Mouse (Mus musculus): ENCODE measurements around the gene Oas3. TPM values are rescaled to one million over a fixed set of nuclear protein-coding genes. Genes with fewer than 3 reads are reported as not detected.
A peak's percentile ranks its signal among the peaks of the same experiment; 100 is the strongest.
"Not testable (repeated sequence)": the region's sequence is repeated elsewhere in the genome, so short reads cannot be mapped to it uniquely, and the experiment has no call there.

Gene Oas3
- polyA plus RNA-seq, 1 experiment from 2014 or later: 0.20 TPM

- WGBS: 80% methylated on average over 5 of the region's 5 CpGs
Observed at GRCm38 (mm10) chr5:120798147-120798546, 20.7 kb upstream of the Oas3 start.

GRCm38 (mm10) chr5:120795480-120796034 lies 18.1 kb upstream of the Oas3 start, which contains the start of gene Oas1e:
Oas1e (minus strand) TSS chr5:120795530.
- H3K9ac ChIP-seq (ENCODE audit: low read length); DNase-seq (ENCODE audit: low spot score, missing footprints); H3K4me1 ChIP-seq (ENCODE audit: control insufficient read depth, insufficient read depth, low read length); H3K4me3 ChIP-seq (ENCODE audit: low read depth, low read length); H3K36me3 ChIP-seq (ENCODE audit: control insufficient read depth, insufficient read depth, low read length); H3K4me2 ChIP-seq; H3K27ac ChIP-seq (ENCODE audit: low read depth, low read length); H3K9me3 ChIP-seq (ENCODE audit: control insufficient read depth, low read length); ATAC-seq (ENCODE audit: low FRiP score); H3K27me3 ChIP-seq (ENCODE audit: control insufficient read depth, insufficient read depth, low read length): not testable (repeated sequence)
- 72% methylated on average over 9 of the region's 9 CpGs for WGBS

More at GRCm38 (mm10) chr5:120798147-120798546, 20.7 kb upstream of the Oas3 start:
- H3K4me3 ChIP-seq (ENCODE audit: low read depth, low read length); H3K27ac ChIP-seq (ENCODE audit: low read depth, low read length); H3K4me2 ChIP-seq; H3K9ac ChIP-seq (ENCODE audit: low read length); DNase-seq (ENCODE audit: low spot score, missing footprints); H3K9me3 ChIP-seq (ENCODE audit: control insufficient read depth, low read length); H3K4me1 ChIP-seq (ENCODE audit: control insufficient read depth, insufficient read depth, low read length); H3K27me3 ChIP-seq (ENCODE audit: control insufficient read depth, insufficient read depth, low read length); ATAC-seq (ENCODE audit: low FRiP score); H3K36me3 ChIP-seq (ENCODE audit: control insufficient read depth, insufficient read depth, low read length): not testable (repeated sequence)

DNA sequence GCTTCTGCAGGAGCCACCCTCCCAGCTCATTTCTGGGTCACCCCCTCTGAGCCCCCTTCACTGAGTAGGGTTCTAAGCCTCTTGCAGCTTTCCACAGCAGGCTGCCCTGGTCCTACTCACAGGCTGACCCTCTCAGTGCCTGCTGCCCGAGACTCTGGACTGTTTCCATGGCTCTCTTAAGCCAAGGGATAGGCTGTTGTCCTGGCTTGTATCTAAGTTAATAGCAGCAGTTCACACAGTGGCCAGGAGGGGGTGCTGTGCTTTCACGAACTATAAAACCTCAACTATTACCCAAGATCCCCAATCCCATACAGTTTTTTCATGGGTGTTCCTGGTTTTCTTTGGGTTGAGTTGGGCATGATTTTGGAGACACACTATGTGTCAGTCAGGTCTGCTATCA lies 15.6 kb upstream of the Oas3 start:
- Histone ChIP-seq H3K9ac (ENCODE audit: low read length) (no peak overlapping the region), H3K9me3 (ENCODE audit: control insufficient read depth, low read length) (no peaks in the 10 kb centered on the region), H3K27ac (ENCODE audit: low read depth, low read length) (no peak overlapping the region), H3K4me3 (ENCODE audit: low read depth, low read length) (no peak overlapping the region), H3K27me3 (ENCODE audit: control insufficient read depth, insufficient read depth, low read length) (no peaks in the 10 kb centered on the region), H3K4me1 (ENCODE audit: control insufficient read depth, insufficient read depth, low read length) (no peaks in the 10 kb centered on the region), H3K36me3 (ENCODE audit: control insufficient read depth, insufficient read depth, low read length) (no peaks in the 10 kb centered on the region), H3K4me2 (no peak overlapping the region)
- ATAC-seq (ENCODE audit: low FRiP score) (no peak), DNase-seq (ENCODE audit: low spot score, missing footprints) (peak; percentile 94)
- WGBS: 37% methylated on average over 2 of the region's 2 CpGs

GRCm38 (mm10) chr5:120787042-120787441 lies 9.6 kb upstream of the Oas3 start:
- Histone ChIP-seq H3K9ac (ENCODE audit: low read length) (no peak overlapping the region), H3K36me3 (ENCODE audit: control insufficient read depth, insufficient read depth, low read length) (no peaks in the 10 kb centered on the region), H3K4me1 (ENCODE audit: control insufficient read depth, insufficient read depth, low read length) (no peaks in the 10 kb centered on the region), H3K4me2 (no peak overlapping the region), H3K9me3 (ENCODE audit: control insufficient read depth, low read length) (no peaks in the 10 kb centered on the region), H3K4me3 (ENCODE audit: low read depth, low read length) (no peak overlapping the region), H3K27me3 (ENCODE audit: control insufficient read depth, insufficient read depth, low read length) (no peaks in the 10 kb centered on the region), H3K27ac (ENCODE audit: low read depth, low read length) (no peak overlapping the region)
- ATAC-seq (ENCODE audit: low FRiP score) (no peak), DNase-seq (ENCODE audit: low spot score, missing footprints) (no peak)
- WGBS: 73% methylated on average over 3 of the region's 3 CpGs

DNA sequence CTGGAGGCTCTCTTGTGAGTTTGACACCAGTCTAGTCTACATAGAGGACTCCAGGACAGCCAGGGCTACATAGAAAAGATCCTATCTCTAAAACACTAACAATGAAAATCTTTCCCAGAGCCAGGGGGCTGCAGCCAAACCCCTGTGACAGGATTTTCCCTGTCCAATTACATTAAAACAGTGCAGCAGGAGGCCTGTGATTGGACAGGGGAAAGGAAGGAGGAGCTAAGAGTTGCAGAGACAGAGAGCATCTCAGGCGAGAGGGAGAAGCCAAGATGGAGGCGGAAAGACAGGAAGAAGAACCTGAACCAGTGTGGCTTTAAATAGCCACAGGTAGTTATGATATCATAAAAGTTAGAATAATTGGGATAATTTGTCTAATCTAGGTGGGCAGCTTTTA lies 5.0 kb upstream of the Oas3 start:
- DNase-seq (ENCODE audit: low spot score, missing footprints) (no peak), ATAC-seq (ENCODE audit: low FRiP score) (no peak)
- Histone ChIP-seq H3K27me3 (ENCODE audit: control insufficient read depth, insufficient read depth, low read length) (no peaks in the 10 kb centered on the region), H3K4me1 (ENCODE audit: control insufficient read depth, insufficient read depth, low read length) (no peaks in the 10 kb centered on the region), H3K4me2 (no peak overlapping the region), H3K9ac (ENCODE audit: low read length) (no peak overlapping the region), H3K36me3 (ENCODE audit: control insufficient read depth, insufficient read depth, low read length) (no peaks in the 10 kb centered on the region), H3K4me3 (ENCODE audit: low read depth, low read length) (no peak overlapping the region), H3K9me3 (ENCODE audit: control insufficient read depth, low read length) (no peaks in the 10 kb centered on the region), H3K27ac (ENCODE audit: low read depth, low read length) (no peak overlapping the region)
- WGBS: 74% methylated on average over 2 of the region's 2 CpGs

- H3K27me3 ChIP-seq (ENCODE audit: control insufficient read depth, insufficient read depth, low read length): no peaks in the 10 kb centered on the region
- DNase-seq (ENCODE audit: low spot score, missing footprints) (no peak), ATAC-seq (ENCODE audit: low FRiP score) (no peak)
- H3K36me3 ChIP-seq (ENCODE audit: control insufficient read depth, insufficient read depth, low read length): no peaks in the 10 kb centered on the region
- no peaks in the 10 kb centered on the region for H3K9me3 ChIP-seq (ENCODE audit: control insufficient read depth, low read length)
- no peaks in the 10 kb centered on the region for H3K4me1 ChIP-seq (ENCODE audit: control insufficient read depth, insufficient read depth, low read length)
- no peak overlapping the region for H3K4me2 ChIP-seq
- H3K9ac ChIP-seq (ENCODE audit: low read length): no peak overlapping the region
- H3K27ac ChIP-seq (ENCODE audit: low read depth, low read length): no peak overlapping the region
- no peak overlapping the region for H3K4me3 ChIP-seq (ENCODE audit: low read depth, low read length)
- 92% methylated on average over 1 of the region's 1 CpGs for WGBS
Observed at GRCm38 (mm10) chr5:120781646-120782045, 4.2 kb upstream of the Oas3 start.

- ATAC-seq (ENCODE audit: low FRiP score): no peak
- no peaks in the 10 kb centered on the region for H3K4me1 ChIP-seq (ENCODE audit: control insufficient read depth, insufficient read depth, low read length)
- no peaks in the 10 kb centered on the region for H3K36me3 ChIP-seq (ENCODE audit: control insufficient read depth, insufficient read depth, low read length)
- no peak overlapping the region for H3K4me2 ChIP-seq
- H3K27me3 ChIP-seq (ENCODE audit: control insufficient read depth, insufficient read depth, low read length): no peaks in the 10 kb centered on the region
- no peak for DNase-seq (ENCODE audit: low spot score, missing footprints)
- 56% methylated on average over 3 of the region's 3 CpGs for WGBS
- no peak overlapping the region for H3K9ac ChIP-seq (ENCODE audit: low read length)
- H3K27ac ChIP-seq (ENCODE audit: low read depth, low read length): no peak overlapping the region
- no peaks in the 10 kb centered on the region for H3K9me3 ChIP-seq (ENCODE audit: control insufficient read depth, low read length)
- no peak overlapping the region for H3K4me3 ChIP-seq (ENCODE audit: low read depth, low read length)
Observed at GRCm38 (mm10) chr5:120779922-120780321, 2.5 kb upstream of the Oas3 start.

- H3K27ac ChIP-seq (ENCODE audit: low read depth, low read length): no peak overlapping the region
- DNase-seq (ENCODE audit: low spot score, missing footprints) (no peak), ATAC-seq (ENCODE audit: low FRiP score) (no peak)
- H3K27me3 ChIP-seq (ENCODE audit: control insufficient read depth, insufficient read depth, low read length): no peaks in the 10 kb centered on the region
- 67% methylated on average over 2 of the region's 2 CpGs for WGBS
- no peaks in the 10 kb centered on the region for H3K36me3 ChIP-seq (ENCODE audit: control insufficient read depth, insufficient read depth, low read length)
- no peak overlapping the region for H3K9ac ChIP-seq (ENCODE audit: low read length)
- no peak overlapping the region for H3K4me2 ChIP-seq
- no peak overlapping the region for H3K4me3 ChIP-seq (ENCODE audit: low read depth, low read length)
- H3K9me3 ChIP-seq (ENCODE audit: control insufficient read depth, low read length): no peaks in the 10 kb centered on the region
- no peaks in the 10 kb centered on the region for H3K4me1 ChIP-seq (ENCODE audit: control insufficient read depth, insufficient read depth, low read length)
Observed at GRCm38 (mm10) chr5:120778941-120779340, 1.5 kb upstream of the Oas3 start.

- H3K4me3 ChIP-seq (ENCODE audit: low read depth, low read length): no peak overlapping the region
- H3K4me2 ChIP-seq: no peak overlapping the region
- ATAC-seq (ENCODE audit: low FRiP score) (no peak), DNase-seq (ENCODE audit: low spot score, missing footprints) (no peak)
- H3K9me3 ChIP-seq (ENCODE audit: control insufficient read depth, low read length): no peaks in the 10 kb centered on the region
- H3K4me1 ChIP-seq (ENCODE audit: control insufficient read depth, insufficient read depth, low read length): no peaks in the 10 kb centered on the region
- H3K27ac ChIP-seq (ENCODE audit: low read depth, low read length): no peak overlapping the region
- no peaks in the 10 kb centered on the region for H3K36me3 ChIP-seq (ENCODE audit: control insufficient read depth, insufficient read depth, low read length)
- no peak overlapping the region for H3K9ac ChIP-seq (ENCODE audit: low read length)
- H3K27me3 ChIP-seq (ENCODE audit: control insufficient read depth, insufficient read depth, low read length): no peaks in the 10 kb centered on the region
- 85% methylated on average over 5 of the region's 5 CpGs for WGBS
Observed at GRCm38 (mm10) chr5:120776801-120777200, 660 bp downstream of the Oas3 start.

Measured in midbrain, embryonic 11.5 days (tissue).